Mouse (Mus musculus) spleen, adult 18-20 months (tissue): ENCODE measurements around the gene Atg13.

ENCODE experiments used
- DNase-seq, 2 experiments: peaks; one replicate each; pipeline ENCODE4 v3.0.0; 2022; ENCODE audit warnings: mixed read lengths in 2 of 2

Gene Atg13

GRCm38 (mm10) chr2:91689452-91689851 lies 20.9 kb downstream of the Atg13 start:
- no peak for DNase-seq

- DNase-seq: no peak
Observed at GRCm38 (mm10) chr2:91683919-91684318, 26.5 kb downstream of the Atg13 start.

GRCm38 (mm10) chr2:91682850-91683249 lies 27.5 kb downstream of the Atg13 start:
- no peak for DNase-seq

- DNase-seq: no peak
Observed at GRCm38 (mm10) chr2:91676961-91677360, 33.4 kb downstream of the Atg13 start.

GRCm38 (mm10) chr2:91676420-91676819 lies 34.0 kb downstream of the Atg13 start:
- no peak for DNase-seq

GRCm38 (mm10) chr2:91674895-91675294 lies 35.5 kb downstream of the Atg13 start:
- no peak for DNase-seq

GRCm38 (mm10) chr2:91673587-91673986 lies 36.8 kb downstream of the Atg13 start:
- DNase-seq: no peak

- no peak for DNase-seq
Observed at GRCm38 (mm10) chr2:91670038-91670437, 40.3 kb downstream of the Atg13 start.

- no peak for DNase-seq
Observed at GRCm38 (mm10) chr2:91669326-91669725, 41.0 kb downstream of the Atg13 start.

GRCm38 (mm10) chr2:91667747-91668146 lies 42.6 kb downstream of the Atg13 start:
- DNase-seq: no peak

- DNase-seq: no peak
Observed at GRCm38 (mm10) chr2:91666386-91666910, 43.9 kb downstream of the Atg13 start.

GRCm38 (mm10) chr2:91664780-91665179 lies 45.6 kb downstream of the Atg13 start:
- DNase-seq: no peak

- DNase-seq: no peak
Observed at GRCm38 (mm10) chr2:91660981-91661380, 49.4 kb downstream of the Atg13 start.

- no peak for DNase-seq
Observed at GRCm38 (mm10) chr2:91659657-91660056, 50.7 kb downstream of the Atg13 start.

GRCm38 (mm10) chr2:91656774-91657173 lies 53.6 kb downstream of the Atg13 start:
- DNase-seq: no peak

- no peak for DNase-seq
Observed at GRCm38 (mm10) chr2:91655827-91656226, 54.5 kb downstream of the Atg13 start.

- DNase-seq: no peak
Observed at GRCm38 (mm10) chr2:91655388-91655787, 55.0 kb downstream of the Atg13 start.

GRCm38 (mm10) chr2:91652863-91653262 lies 57.5 kb downstream of the Atg13 start:
- no peak for DNase-seq

GRCm38 (mm10) chr2:91651458-91652258 lies 58.7 kb downstream of the Atg13 start:
- no peak for DNase-seq

- DNase-seq: no peak
Observed at GRCm38 (mm10) chr2:91650360-91650995, 59.9 kb downstream of the Atg13 start.

- peak; percentile 90 to 92 for DNase-seq
Observed at GRCm38 (mm10) chr2:91649553-91650359, 60.6 kb downstream of the Atg13 start, which contains the start of the genes Zfp408 and Arhgap1. Gene Zfp408 (minus strand): TSS chr2:91649791. Gene Arhgap1 (plus strand): TSS chr2:91649860.

GRCm38 (mm10) chr2:91649152-91649551 lies 61.2 kb downstream of the Atg13 start:
- DNase-seq: peak in 1 of 2 experiments; percentile 17

GRCm38 (mm10) chr2:91646733-91647132 lies 63.6 kb downstream of the Atg13 start:
- DNase-seq: peak; percentile 36 to 63
